Mouse (Mus musculus) hindbrain, postnatal 0 days (tissue): ENCODE measurements around the gene Entpd7. TPM values are rescaled to one million over a fixed set of nuclear protein-coding genes. Genes with fewer than 3 reads are reported as not detected.
A peak's percentile ranks its signal among the peaks of the same experiment; 100 is the strongest.

Experiments
- ATAC-seq: fragments of 200-750 bp; cut with Nextera tagmentation; 2 replicates; pipeline ENCODE4 v1.8.0; 2017; ENCODE audit warnings: mild to moderate bottlenecking, moderate TSS enrichment, moderate library complexity
- DNase-seq: peaks from one replicate; pipeline ENCODE4 v3.0.0-alpha.2; 2015; ENCODE audit warnings: low spot score
- H3K27ac ChIP-seq: fragments of 300-500 bp; sonication (generic); 2 replicates; pipeline ENCODE4 v1.5.1; 2014; ENCODE audit warnings: mild to moderate bottlenecking
- H3K27me3 ChIP-seq: fragments of 300-500 bp; sonication (generic); 2 replicates; pipeline ENCODE4 v1.6.1; 2014; ENCODE audit warnings: low read length, mixed read lengths; ENCODE audit not compliant: insufficient read depth
- H3K36me3 ChIP-seq: fragments of 300-500 bp; sonication (generic); 2 replicates; pipeline ENCODE4 v1.6.1; 2014; ENCODE audit warnings: low read length, mixed read lengths; ENCODE audit not compliant: insufficient read depth
- H3K4me1 ChIP-seq: fragments of 300-500 bp; sonication (generic); 2 replicates; pipeline ENCODE4 v1.6.1; 2014; ENCODE audit warnings: antibody characterized with exemption, low read length, mixed read lengths; ENCODE audit not compliant: insufficient read depth
- H3K4me2 ChIP-seq: fragments of 300-500 bp; sonication (generic); 2 replicates; pipeline ENCODE4 v1.6.1; 2014; ENCODE audit warnings: low read depth, mild to moderate bottlenecking, low read length, moderate library complexity, mixed read lengths
- H3K4me3 ChIP-seq: fragments of 300-500 bp; sonication (generic); 2 replicates; pipeline ENCODE4 v1.5.1; 2014; ENCODE audit warnings: low read length
- H3K9ac ChIP-seq: fragments of 300-500 bp; sonication (generic); replicated peaks from 2 replicates; pipeline ENCODE4 v1.6.1; 2014; ENCODE audit warnings: mild to moderate bottlenecking, low read length, moderate library complexity, mixed read lengths
- H3K9me3 ChIP-seq: fragments of 300-500 bp; sonication (generic); 2 replicates; pipeline ENCODE4 v1.6.1; 2016; ENCODE audit warnings: low read length, mixed read lengths
- CTCF ChIP-seq: IDR thresholded peaks from 2 replicates; pipeline ENCODE4 v1.5.1; 2016; ENCODE audit warnings: antibody characterized with exemption, control low read depth, low read depth
- WGBS: fragments of 180-500 bp; shearing (Covaris S2); extraction: QIAGEN DNeasy Blood & Tissue Kit; methylation state at CpG from one replicate; pipeline ENCODE4 v1.1.7; 2014; 5-methylcytosine and 5-hydroxymethylcytosine counted together
- polyA plus RNA-seq: library from polyadenylated mRNA; unstranded; fragments of >200 nt; fragmentation: Nextera tagmentation; extraction: Ambion mirVana; gene quantifications from 2 replicates; pipeline ENCODE4 v1.2.1, GENCODE M21; 2015
- total RNA-seq: library from RNA; depleted of rRNA; stranded (reverse); fragments of >200 nt; gene quantifications from 2 replicates; pipeline ENCODE4 v1.2.3, GENCODE M21; 2014

Entpd7 gene
- total and polyA plus RNA-seq, 2 experiments from 2014 or later, result 7.9 to 8.7 TPM

DNA sequence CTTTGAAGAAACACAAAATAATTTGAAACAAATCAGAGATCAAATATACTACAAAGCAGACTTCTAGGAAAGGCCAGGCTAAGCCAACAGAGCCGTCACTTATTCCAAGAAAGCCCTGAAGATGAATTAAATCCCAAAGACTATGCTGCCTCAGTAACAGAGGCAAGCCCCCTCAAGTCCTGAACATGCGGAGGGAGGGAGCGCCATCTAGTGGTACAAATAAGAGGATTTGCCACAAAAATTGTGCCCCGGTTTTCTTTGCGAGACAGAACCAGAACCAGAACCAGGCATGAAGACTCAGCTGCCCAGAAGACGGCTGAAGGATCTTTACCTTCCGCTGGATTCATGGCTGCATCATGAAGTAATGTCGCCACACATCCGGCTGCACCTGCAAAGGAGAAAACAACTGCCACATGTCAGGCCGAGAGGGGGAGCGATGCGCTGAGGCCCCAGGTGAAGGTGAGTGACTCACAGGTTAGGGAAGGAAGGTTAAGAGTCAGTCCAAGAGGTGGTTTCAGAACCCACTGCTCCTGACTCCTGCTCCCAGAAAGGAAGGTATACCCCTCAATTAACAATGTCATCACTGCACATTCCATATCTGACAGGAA, 23.9 kb upstream of the Entpd7 start:
- DNase-seq, result peak; percentile 82
- no peak overlapping the region for H3K4me2 ChIP-seq
- no peaks in the 10 kb centered on the region for H3K27me3 ChIP-seq
- no peak overlapping the region for H3K27ac ChIP-seq
- no peak for ATAC-seq
- peaks cover 11% of the 10 kb centered on the region; the same call in 1 of the 2 replicates for H3K36me3 ChIP-seq
- H3K9ac ChIP-seq, result no peak overlapping the region
- no peaks in the 10 kb centered on the region for H3K9me3 ChIP-seq
- H3K4me3 ChIP-seq, result no peak overlapping the region
- peak; percentile 89 for TF ChIP-seq CTCF
- no peaks in the 10 kb centered on the region for H3K4me1 ChIP-seq
- 56% methylated on average over 12 of the region's 12 CpGs for WGBS

DNA sequence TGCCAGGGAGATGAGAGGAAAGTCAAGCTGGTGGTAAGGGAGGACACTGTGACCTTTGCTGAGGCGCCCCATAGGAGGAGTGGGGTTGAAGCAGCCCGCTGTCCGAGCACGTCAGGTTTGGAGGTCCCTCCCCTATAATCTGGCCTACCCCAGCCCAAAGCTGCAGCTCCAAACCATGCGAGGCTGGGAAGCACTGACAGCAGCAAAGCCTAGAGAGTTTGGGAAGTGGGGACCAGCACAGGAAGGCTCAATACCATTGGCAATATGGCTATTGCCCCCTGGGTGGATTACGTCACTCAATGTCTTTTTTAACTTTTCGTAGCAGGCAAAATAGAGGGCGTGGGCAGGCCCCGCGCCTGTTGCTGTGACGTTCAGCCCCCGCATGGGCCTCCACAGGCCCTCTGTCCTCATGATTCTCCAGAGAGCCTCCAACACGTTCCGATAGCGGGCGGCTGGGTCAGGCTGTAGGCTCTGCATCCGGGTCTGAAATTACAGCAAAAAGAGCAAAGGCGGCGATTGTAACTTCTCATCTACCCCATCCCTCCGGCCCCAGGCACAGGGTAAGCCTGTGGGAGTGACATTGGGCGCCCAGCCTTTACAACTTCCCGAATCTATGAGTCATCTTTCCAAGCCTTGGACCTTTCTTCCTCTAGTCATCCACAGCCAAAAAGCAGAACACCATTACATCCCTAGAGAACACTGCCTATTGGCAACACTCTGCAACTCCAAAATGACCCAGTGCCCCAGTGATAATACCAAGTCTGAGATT, 22.6 kb upstream of the Entpd7 start:
- H3K9ac ChIP-seq, result no peak overlapping the region
- no peak overlapping the region for H3K27ac ChIP-seq
- ATAC-seq (no peak), DNase-seq (no peak)
- H3K27me3 ChIP-seq, result no peaks in the 10 kb centered on the region
- no peak for TF ChIP-seq CTCF
- H3K4me3 ChIP-seq, result no peak overlapping the region
- no peaks in the 10 kb centered on the region for H3K9me3 ChIP-seq
- 83% methylated on average over 22 of the region's 22 CpGs for WGBS
- no peak overlapping the region for H3K4me2 ChIP-seq
- H3K4me1 ChIP-seq, result no peaks in the 10 kb centered on the region
- H3K36me3 ChIP-seq, result peaks cover 11% of the 10 kb centered on the region; the same call in 1 of the 2 replicates

DNA sequence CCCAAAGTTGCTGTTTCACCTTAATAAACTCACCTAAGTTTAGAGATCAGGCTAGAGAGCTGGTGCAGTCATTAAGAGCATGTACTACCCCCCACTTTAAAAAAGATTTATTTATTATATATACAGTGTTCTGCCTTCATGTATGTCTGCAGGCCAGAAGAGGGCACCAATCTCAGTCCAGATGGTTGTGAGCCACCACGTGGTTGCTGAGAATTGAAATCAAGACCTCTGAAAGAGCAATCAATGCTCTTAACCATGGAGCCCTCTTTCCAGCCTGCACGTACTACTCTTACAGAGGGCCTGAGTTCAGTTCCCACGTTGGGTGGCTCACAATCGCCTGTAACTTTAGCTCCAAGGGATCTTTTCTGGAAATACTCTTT, 22.1 kb upstream of the Entpd7 start:
- DNase-seq (peak; percentile 37), ATAC-seq (0 out of 2 replicates have a peak, but pooled peaks have one; percentile 10)
- Histone ChIP-seq H3K9me3 (no peaks in the 10 kb centered on the region), H3K4me1 (0 out of 2 replicates have a peak, but pooled peaks cover 3% of the 10 kb centered on the region), H3K36me3 (peaks cover 11% of the 10 kb centered on the region; the same call in 1 of the 2 replicates), H3K27ac (no peak overlapping the region), H3K4me2 (no peak overlapping the region), H3K9ac (no peak overlapping the region), H3K4me3 (no peak overlapping the region), H3K27me3 (no peaks in the 10 kb centered on the region)
- WGBS, result 51% methylated on average over 4 of the region's 4 CpGs
- TF ChIP-seq CTCF, result peak; percentile 48

DNA sequence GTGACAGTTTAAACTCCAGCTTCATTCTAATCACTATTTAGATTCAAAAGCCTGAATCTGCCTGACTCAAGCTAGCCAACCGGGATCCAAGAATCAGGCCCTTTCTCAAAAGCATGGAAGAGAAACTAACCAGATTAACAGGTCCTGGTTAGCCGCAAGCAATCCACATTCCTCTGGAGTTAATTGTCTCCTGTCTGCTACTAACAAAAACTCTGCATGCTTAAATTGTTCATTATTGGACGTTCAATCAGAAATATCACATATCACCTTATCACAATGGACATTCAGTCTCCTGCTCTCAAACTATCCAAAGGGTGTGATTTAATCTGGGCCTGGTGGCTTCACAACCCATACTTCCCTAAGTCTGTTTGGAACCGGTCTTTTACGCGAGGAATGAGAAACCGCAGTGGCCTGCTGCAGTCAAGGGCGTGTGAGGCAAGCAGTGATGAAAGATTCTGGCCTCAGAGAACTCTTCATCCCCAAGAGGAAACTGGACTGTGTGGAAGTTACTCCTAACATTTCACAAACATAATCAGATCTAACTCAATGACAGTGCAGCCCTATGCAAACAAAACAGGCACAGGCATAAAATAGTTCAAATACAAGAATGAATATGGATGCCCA, 20.2 kb upstream of the Entpd7 start:
- TF ChIP-seq CTCF, result no peak
- no peak overlapping the region for H3K27ac ChIP-seq
- H3K4me1 ChIP-seq, result peaks cover 16% of the 10 kb centered on the region
- no peak for ATAC-seq
- H3K36me3 ChIP-seq, result peaks cover 3% of the 10 kb centered on the region; the same call in 1 of the 2 replicates
- no peak overlapping the region for H3K4me2 ChIP-seq
- no peaks in the 10 kb centered on the region for H3K27me3 ChIP-seq
- H3K9ac ChIP-seq, result no peak overlapping the region
- WGBS, result 87% methylated on average over 8 of the region's 8 CpGs
- H3K9me3 ChIP-seq, result no peaks in the 10 kb centered on the region
- H3K4me3 ChIP-seq, result no peak overlapping the region
- no peak for DNase-seq

DNA sequence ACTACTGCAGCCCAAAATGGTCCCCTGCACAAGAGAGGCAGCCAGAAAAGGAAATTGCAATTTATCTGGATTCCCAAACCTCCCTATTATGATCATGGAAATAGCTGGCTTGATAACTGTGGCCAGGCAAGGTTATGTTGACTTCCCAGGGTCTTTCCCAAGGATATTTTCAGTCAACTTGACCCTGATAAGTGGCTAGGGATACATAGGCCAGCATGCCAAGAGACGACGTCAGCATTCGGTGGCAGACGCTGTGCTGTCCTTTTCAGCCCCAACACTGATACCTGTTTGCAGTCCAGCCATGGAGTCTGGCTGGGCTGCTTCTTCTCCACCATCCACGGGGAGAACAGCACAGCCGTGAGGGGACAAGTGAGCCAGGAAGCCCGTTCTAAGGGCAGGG, 18.4 kb upstream of the Entpd7 start:
- DNase-seq, result no peak
- H3K4me1 ChIP-seq, result peaks cover 16% of the 10 kb centered on the region
- 81% methylated on average over 7 of the region's 7 CpGs for WGBS
- no peak for TF ChIP-seq CTCF
- no peak overlapping the region for H3K4me2 ChIP-seq
- no peaks in the 10 kb centered on the region for H3K9me3 ChIP-seq
- H3K4me3 ChIP-seq, result no peak overlapping the region
- H3K36me3 ChIP-seq, result no peaks in the 10 kb centered on the region
- H3K27ac ChIP-seq, result no peak overlapping the region
- H3K27me3 ChIP-seq, result no peaks in the 10 kb centered on the region
- H3K9ac ChIP-seq, result no peak overlapping the region
- no peak for ATAC-seq

DNA sequence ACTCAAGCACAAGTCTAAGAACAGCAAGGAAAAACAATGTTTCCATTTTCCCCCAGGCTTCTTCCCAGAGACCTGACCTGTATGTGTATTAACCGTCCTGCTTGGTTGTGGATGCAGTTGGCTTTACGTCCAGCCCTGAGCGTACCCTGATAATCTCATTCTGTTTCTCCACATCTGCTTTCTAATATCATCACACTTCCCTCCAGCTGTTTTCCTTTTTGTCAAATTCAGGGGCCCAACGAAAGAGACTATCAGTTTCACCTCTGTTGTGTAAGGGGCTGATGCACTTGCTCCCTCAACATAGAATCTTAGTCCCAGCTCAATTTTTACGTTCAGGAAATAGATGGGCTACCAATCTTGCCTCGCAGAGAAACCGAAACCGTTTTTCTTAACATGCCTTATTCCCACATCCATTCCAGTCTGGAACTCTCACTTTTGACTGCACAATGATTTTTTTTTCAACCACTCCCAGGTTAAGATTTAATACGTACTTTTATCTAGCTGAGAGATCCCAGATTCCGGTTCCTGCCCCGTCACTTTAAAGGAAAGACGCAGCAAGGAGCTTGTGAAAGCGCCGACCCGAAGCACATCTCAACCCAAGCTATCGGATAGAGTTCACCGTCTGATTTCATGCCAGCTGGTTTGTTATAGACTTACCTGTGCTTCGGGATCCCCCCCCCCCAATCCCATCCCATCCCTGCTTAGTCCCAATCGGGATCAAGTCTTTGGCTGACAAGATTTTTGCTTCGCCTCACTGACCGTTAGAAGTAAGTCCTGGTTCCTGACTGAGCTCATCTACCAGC, 15.8 kb upstream of the Entpd7 start:
- peak overlapping the region; percentile 88; the same call in 1 of the 2 replicates for H3K27ac ChIP-seq
- no peaks in the 10 kb centered on the region for H3K27me3 ChIP-seq
- TF ChIP-seq CTCF, result no peak
- H3K4me3 ChIP-seq, result peak overlapping the region; percentile 86
- H3K4me1 ChIP-seq, result peaks cover 21% of the 10 kb centered on the region
- no peaks in the 10 kb centered on the region for H3K9me3 ChIP-seq
- WGBS, result 8% methylated on average over 21 of the region's 21 CpGs
- peak overlapping the region; percentile 90 for H3K4me2 ChIP-seq
- H3K36me3 ChIP-seq, result no peaks in the 10 kb centered on the region
- peak overlapping the region; percentile 88 for H3K9ac ChIP-seq
- no peak for DNase-seq
- ATAC-seq, result no peak
